Mouse (Mus musculus): ENCODE measurements at regions not wholly inside any gene's neighbourhood (a gene's known extent, or its start where the extent isn't known, plus 50 kb on each side); places are given as distances from the start of the nearest gene placed in this dataset.

DNA sequence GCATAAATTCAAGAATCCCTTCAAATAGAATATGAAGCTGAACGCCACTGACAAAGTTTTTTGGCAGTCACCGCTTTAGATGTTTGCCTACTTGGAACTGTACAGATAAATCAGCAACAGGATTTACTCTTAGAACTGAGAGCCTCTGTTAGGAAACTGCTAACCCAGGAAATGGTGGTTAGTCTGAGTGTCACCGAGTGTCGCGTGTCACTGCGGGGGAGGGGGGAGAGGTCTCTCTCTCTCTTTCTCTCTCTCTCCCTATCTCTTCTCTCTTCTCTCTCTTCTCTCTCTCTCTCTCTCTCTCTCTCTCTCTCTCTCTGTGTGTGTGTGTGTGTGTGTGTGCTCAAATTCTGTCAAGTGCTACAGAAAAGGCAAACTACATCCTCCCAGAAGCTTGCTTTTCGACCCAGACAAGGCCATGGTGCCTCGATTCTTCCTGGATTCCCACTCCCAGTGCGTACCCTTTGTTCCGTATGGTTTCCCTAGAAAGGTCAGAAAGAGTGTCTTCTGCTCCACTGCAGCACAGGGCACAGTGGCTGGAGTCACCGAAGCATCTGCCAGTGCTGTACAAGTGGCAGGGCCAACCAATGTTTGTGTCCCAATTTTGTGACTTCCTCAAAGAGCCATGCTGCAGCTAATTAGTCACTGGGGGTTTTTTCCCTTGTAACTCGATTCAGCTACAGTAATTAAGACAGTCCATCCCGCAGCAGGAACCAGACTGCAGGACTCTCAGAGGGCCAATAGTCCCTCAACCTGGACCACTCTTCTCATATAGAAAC, 87.0 kb downstream of the Cog6 start:
- no peak for DNase-seq (ENCODE audit: low read depth, low spot score)

DNA sequence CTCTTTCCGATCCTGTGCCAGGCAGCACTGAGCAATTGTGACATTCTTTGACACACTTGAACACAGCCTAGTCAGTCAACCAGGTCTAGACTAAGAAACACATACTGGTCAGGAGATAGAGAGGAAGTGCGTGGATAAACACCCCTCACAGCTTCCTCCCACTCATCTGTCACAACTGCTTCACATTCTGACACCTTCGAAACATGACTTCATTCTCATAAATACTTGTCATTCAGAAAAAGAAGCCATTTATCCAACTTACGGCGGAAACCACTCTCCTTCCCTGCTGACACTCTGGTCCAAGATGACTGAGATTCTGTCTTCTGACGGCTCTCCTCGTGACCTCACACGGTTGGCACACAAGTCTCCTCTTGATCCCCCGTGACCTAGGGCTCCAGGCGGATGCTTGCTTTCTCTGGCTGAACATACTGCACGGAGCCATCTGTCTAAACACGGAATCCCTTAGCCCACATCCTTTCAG, 89.6 kb downstream of the Cog6 start:
- DNase-seq (ENCODE audit: low read depth, low spot score), result no peak

DNA sequence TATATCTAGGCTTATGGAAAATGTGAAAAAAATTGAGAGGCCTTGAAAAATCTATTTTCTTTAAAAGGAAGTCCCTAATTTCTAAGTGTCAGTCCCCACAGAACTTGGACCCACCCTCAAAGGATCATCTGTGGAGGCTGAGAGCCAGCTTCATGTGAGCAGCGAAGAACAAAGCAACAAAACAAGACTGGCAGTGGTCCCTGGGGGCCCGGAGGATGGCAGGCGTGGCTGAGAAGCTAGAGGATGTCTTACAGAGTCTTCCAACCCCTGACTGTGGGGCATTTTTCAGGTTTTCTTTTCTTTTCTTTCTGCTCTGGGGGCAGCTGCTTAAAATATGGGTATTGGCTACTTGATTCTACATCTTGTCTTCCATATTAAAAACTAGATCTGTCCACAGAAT, 90.5 kb downstream of the Cog6 start:
- DNase-seq (ENCODE audit: low read depth, low spot score), result no peak

DNA sequence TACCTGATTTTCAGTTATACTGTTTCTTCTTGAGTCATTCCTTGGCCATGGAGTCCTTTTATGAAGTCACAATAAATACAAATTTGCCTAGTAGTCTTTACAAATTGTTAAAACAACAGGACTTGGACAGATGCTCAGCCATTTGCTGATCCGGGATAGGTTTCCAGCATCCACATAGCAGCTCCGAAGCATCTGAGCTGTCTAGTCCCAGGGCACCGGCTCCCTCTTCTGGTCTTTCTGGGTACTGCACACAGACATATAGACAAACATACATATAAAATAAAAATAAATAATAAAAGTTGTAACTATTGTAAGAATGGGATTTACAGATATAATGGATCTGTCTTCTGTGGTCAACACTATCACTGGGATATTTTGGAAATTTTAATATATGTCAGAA, 91.8 kb downstream of the Cog6 start:
- DNase-seq (ENCODE audit: low read depth, low spot score), result peak; percentile 51

DNA sequence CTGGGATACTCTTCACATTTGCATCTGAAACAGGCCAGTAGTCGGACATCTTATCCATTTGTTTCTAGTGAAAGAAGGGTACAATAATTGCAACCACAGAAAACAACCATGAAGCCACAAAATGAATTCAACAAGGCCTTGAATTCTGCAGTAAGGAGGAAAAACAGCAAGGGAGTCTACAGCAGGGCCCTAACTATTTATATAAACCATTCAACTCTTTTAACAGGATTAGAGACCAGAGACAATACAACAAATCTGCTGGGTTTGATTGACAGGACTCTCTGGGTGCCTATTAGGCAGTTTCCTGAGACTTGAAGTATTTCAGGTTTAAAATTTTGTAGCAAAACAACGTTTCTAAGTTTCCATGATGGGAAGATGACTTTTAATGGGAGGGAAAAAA, 92.4 kb downstream of the Cog6 start:
- no peak for DNase-seq (ENCODE audit: low read depth, low spot score)

DNA sequence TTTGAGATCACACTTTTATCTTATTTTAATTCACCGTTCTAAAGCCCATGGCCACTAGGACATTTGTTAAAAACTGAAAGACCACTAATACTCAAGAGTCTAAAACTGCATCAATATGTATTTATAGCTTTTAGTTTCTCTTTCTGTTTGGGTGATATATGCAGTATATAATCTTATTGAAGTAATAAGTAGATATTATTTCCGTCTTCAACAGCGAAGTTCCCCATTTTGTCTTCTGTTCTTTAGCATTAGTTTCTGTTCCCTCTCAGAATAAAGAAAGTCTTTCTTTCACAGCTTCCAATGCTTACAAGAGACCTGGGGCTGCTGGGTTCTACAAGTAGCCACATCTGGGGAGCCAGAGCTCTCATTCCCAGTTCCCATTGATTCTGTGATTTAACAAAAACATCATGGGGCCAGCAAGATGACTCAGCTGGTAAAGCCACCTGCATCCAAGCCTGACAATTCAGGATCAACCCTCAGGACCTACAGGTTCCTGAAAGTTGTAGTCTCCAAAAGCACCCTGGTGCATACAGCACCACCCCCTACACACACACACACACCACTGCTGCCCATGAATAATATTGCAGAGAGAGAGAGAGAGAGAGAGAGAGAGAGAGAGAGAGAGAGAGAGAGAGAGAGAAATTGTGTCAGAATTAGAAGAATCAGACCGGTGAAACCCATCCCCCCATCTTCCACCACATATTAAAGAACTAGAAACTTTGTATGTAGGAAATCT, 93.0 kb downstream of the Cog6 start:
- no peak for DNase-seq (ENCODE audit: low read depth, low spot score)

DNA sequence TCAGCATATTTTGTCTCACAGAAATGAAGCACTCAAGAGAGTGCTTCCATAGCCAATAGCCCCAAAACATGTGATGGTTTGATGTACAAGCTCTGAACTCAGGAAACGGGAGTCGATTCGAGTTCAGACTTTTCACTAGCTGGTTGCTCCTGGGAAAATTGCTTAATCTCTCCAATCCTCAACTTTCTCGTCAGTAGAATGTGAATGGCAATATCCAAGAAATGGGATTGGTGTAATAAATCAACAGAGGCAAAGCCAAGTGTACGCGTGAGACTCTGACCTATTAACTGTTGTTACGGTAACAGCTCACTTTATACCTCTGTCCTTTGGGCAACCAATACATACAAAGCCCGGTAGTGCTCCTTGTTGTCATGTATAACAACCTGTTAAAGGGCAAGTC, 94.6 kb downstream of the Cog6 start:
- no peak for DNase-seq (ENCODE audit: low read depth, low spot score)

DNA sequence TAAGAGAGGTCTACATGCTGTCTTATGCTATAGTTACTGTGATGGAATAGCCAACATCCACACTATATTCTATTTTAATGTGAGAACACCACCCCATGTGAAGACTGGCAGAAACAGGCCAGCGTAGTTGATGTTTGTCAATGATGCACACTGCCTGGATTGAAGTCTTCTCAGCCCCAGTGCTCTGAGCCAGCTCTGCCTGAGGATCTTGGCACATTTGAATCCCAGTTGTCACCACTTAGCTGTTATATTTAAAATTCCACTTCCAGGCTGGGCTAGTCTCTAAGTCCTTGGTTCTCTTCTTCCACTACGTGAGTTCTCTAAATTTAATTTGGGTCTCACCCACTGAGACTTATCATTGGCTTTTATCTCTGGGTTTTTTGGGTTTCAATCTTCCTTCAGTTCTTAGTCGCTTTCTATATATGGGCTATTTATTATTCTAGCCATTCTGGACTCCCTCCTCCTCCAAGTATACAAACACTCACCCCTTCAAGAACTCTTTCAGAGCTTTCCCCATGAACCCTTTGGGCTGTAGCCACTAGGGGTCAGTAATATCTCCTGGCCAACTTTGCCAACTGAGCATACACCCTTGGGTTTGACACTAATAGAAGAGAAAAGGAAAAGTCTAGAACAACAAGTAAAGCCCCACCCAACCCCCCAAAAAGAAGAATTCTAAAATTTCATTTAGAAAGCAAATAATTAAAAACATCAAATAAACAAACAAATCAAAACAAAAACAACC, 110.0 kb downstream of the Cog6 start:
- no peak for DNase-seq (ENCODE audit: low read depth, low spot score)

DNA sequence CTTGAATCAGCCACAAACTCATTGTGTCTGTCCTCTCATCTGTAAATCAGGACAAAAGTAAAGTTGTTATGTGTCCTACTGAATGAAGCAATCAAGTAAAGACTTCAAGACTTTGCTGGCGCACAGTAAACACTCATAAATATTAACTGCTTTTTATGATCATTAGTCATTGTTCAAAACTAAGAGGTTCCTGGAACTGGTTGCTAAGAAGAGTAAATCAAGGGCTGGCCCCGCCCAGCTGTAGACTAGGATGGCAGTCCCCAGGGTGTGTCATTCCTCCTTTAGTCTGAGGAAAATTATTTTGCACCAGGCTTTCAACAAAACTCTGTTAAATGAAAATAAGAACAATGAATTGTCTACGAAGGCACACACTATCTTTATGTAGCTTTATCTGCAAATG, 113.0 kb downstream of the Cog6 start:
- no peak for DNase-seq (ENCODE audit: low read depth, low spot score)

DNA sequence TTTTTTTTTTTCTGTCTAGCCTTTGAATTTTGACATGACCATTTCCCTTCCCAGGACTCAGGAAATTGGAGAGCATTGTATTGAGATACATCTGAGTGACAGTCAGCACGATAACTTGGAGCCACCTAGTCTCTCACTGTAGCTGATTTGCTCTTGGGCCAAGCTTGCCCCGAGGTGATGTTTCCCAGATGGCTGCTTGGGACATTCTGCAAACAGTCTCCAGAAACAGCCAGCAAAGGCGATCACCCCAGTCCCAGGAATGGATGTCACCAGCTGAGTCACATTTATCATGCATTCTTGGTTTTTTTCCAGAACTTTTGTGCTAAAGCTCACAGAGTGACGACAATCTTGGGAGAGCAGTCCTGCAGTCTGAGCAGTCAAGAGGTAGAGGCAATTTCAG, 119.4 kb downstream of the Cog6 start:
- peak; percentile 71 for DNase-seq (ENCODE audit: low read depth, low spot score)

DNA sequence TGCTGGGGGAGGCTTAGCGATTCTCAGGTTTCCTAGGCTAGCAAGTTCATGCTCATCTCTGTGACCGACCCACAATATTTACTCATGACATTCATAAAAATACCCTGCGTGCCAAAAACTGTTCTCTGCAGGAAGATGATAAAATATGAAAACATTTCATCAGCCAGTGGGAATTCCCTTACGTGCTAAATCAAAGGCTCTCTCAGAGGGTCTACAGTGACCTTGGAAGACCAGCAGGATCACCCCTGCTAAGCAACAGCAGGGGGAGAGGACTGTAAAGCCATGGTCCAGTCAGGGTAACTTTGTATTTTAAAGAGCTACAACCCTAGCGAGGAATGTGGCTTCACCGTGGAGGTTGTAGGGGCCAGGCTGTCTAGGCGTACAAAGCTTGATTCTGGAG, 120.6 kb downstream of the Cog6 start:
- DNase-seq (ENCODE audit: low read depth, low spot score), result no peak

DNA sequence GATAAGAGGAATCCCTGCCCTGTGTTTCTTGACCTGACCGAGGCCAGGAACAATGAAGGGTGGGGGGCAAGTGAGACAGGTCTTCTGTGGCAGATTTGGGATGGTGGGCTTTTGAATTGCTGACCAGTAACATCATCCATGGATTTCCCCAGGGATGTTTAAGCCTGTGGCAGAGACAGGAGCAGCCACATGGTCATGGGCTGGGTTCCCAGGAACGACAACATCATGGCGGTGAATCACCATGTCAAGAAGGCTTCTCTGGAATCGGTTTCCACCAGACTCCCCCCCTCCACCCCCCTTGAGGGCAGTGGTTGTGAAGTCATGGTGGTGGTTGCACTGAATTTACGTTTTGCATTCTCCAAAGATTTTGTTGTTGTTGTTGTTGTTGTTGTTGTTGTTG, 121.3 kb downstream of the Cog6 start:
- DNase-seq (ENCODE audit: low read depth, low spot score), result peak; percentile 73

DNA sequence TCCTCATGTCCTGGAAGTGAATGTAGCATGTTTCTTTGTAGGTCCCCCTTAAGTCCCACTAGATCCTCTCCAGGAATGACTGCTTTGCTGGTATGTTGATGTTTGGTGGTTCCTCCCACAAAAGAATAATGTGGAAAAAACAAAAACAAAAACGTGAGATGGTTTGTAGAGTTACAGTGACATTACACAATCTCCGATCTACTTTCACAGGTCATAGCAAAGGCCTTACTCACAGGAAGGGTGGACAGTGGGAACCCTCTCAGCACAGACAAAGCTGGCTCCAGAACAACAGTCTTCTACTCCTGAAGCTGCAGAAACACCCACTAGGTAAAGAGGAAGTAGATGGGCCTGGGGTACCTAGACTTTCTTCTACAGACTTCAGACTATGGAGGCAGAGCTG, 122.2 kb downstream of the Cog6 start:
- peak; percentile 52 for DNase-seq (ENCODE audit: low read depth, low spot score)

DNA sequence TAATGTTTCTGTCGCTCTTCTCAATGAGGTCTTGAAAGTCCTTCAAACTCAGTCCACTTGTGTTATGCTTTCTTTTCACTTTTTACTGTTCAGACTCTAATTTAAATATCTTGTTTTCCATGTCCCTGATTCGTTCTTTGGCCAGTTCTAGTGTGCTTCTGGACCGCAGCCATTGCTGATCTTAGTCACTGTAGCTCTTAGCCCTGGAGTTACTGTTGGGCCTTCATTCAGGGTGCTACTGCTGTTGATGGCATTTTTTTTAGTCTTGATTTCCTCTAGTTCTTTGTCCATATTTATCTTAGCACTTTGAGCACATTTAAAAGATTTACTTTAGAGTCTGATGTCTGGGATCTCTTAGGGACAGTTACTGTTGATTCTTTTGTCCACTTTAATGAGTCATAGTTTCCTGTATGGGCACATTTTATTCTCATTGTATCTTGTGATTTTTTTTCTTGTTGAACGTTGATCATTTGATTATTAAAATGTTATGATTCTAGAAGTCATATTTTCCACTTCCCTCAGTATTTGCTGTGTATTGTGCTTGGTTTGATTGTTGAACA, 127.8 kb downstream of the Cog6 start:
- peak; percentile 71 for DNase-seq (ENCODE audit: low read depth, low spot score)

DNA sequence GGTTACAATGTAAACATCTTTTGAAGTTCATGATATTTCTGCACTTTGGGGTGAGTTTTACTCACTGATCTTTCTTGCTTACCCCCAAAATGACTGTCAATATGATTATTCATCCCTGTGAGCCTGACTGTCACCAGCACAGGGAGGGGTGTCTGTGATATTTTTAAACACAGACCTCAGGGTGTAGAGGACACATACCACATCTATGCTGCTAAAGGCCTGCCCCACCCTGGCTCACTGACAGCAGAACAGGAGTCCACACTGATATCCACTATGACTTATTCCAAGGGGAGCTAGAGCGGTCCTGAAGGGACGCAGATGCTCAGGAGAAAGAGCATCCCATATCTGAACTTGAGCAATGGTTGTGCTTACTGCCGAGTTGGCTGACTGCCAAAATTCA, 135.1 kb downstream of the Cog6 start:
- no peak for DNase-seq (ENCODE audit: low read depth, low spot score)

DNA sequence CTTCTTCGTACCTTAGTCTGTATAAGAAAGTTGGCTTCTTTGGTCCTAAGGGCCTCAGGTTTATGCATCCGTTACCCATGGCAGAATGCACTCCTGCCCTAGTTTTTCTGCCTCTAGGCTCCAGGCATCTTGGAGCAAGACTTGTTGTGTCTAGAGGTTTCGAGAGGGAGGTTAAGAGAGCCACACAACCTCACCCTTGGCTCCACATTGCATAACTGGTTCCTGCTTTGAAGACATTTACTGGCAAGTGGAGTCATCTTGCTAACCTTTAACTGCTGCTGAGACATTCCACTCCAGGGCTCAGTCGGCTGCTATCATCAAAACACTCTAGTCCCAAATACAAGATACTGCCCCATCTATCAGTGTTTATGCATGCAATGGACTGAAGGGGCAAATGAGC, 135.9 kb downstream of the Cog6 start:
- DNase-seq (ENCODE audit: low read depth, low spot score), result no peak

DNA sequence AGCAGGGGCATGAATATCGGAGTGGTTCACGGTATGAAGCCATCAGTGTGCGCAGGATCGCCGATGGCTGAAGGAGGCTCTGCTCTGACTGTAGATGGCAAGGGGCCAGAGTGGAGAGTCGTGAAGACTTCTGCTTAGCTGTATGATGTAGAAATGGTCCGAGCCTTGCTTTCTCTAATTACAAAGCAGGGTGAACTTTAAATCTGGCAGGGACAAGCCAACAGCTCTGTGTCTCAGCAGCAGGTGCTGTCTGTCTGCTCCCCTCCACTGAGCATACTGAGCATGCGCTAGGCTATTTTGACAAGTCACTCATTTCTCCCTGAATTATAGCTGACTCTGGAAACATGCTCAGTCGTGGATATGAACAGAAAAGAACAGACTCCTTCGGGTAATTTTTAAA, 137.3 kb downstream of the Cog6 start:
- DNase-seq (ENCODE audit: low read depth, low spot score), result no peak

DNA sequence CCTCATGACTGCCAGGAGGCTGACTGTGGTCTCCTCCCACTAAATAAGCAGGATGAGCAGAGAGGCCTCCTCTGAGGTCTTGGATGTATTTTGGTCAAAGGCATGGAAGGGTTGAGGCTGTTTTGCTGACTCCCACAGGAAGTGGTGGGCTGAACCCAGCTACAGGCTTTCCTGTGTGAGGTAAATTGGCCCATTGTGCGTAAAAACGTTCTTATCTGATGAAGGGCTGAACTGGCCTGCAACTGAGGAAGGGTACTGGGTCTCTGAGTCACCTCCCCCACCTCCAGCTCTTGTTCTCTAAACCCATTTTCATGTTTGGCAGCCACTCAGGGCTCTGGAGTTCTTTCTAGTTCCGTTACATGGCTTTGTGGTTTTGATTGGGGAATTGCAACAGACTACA, 138.7 kb downstream of the Cog6 start:
- no peak for DNase-seq (ENCODE audit: low read depth, low spot score)

DNA sequence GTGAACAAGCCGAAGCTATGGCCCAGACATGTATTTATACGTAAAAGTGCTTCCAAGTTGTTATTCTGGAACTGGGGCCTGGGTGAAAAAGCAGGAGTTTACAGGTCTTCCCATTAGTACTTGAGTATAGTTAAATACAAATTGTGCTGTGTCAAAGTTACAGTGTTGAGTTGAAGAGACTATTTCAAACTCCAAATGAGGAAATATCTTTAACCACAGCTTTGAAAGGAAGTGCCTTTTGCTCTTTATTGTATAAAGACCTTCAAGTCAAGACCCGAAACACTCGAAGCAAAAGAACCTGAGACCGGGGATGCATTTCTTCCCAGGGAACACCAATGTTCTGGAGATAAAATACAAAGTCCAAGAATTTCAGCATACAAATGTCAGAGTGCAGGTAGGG, 144.8 kb downstream of the Cog6 start:
- DNase-seq (ENCODE audit: low read depth, low spot score), result no peak

DNA sequence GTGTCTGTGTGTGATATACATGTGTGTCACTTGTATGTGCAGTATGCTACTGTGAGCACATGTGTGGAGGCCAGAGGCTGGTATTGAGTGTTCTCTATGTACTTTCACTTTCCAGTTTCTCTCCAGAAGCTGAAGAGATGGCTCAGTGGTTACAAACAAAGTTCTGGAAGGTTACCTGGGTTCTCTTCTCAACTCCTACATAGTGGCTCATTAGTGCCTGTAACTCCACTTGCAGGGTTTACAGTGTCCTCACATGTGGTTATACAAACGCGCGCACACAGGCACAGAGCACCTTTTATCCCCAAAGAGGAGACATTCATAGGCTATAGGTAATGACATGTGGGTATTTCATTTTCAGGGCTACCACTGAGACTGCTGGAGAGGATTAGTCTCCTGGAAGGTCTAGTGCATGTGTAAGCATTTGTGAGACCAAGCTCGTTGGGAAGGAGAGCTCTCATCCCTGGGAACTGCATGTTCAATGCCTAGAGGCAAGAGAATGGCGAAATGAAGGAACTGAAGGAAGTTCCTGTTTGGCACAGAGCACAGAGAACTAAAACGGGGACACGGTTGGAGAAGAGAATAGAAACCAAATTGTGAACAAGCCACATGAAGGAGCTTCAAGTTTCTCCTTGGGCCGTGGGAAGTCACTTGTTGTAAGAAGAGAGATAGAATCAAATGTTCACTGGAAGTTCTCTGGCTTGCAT, 153.7 kb downstream of the Cog6 start:
- no peak for DNase-seq (ENCODE audit: low read depth, low spot score)

DNA sequence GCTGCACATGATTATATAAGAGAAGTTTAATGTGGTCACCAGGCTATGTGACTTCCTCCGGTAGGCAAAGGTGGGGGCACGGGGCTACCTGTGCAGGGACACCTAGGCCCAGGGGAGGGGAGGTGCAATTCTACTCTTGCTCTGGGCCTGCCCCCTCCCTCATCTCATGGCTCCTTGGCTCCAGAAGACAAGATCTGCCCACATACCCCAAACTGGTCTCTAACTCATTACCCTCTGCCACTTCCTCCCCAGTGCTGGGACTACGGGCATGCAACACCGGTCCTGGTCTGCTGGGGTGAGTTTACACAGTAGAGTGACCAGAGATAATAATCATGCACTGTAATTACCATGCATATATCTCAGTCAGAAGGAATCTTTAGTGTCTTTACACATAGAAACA, 155.0 kb downstream of the Cog6 start:
- no peak for DNase-seq (ENCODE audit: low read depth, low spot score)

DNA sequence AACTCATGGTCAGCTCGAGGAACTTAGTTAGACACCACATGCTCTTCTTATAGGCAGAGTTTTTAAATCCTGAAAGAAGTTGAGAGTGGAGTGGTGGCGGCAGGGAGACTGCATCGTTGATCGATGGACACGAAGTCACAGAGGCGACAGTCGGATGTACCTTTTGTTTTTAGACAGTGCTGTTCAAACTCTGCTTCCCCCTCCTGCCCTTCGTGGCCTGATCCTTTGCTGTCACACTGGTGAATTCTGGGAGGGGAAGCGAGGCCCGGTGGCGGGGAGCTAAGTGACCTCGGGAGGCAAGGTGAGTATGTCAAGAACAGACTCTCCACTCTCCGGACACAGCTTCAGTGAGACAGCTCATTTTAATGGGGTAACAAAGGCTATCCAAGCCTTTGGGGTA, 155.5 kb downstream of the Cog6 start:
- DNase-seq (ENCODE audit: low read depth, low spot score), result no peak
